Mouse (Mus musculus): ENCODE results near the gene Trmt10c.

GRCm38 (mm10) chr16:56075222-56076111, 37.8 kb upstream of the Trmt10c start:
- TF ChIP-seq POLR2A (IDR thresholded peaks at IDR 0.05; ENCODE audit: borderline replicate concordance, extremely low read depth, low read depth, low read length) (peak; percentile 64; the same call in 1 of the 2 replicates), CTCF (IDR thresholded peaks at IDR 0.05; ENCODE audit: insufficient read depth, low read length) (no peak)
